Mouse (Mus musculus): ENCODE data around the gene Cds1.

The Cds1 gene

DNA sequence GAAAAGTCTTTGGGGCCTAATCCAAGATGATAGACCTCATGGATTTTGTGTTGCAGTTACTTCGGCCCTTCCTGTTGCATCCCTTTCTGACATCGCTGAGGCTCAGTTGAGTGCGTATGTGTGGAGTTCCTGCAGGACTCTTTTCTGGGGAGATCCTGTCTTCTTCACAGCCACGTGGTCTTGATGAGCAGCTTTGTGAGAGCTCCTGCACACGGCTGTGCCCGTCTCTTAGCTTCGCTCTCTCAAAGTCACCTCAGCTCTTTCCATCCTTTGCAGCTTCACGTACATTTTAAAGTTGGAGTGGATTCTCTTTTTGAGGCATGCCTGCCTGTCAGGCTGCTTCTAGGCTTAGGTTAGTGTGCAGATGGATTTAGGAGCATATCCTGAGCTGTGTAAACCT lies 11.6 kb downstream of the Cds1 start:
- DNase-seq (ENCODE audit: low read depth, low spot score): no peak

DNA sequence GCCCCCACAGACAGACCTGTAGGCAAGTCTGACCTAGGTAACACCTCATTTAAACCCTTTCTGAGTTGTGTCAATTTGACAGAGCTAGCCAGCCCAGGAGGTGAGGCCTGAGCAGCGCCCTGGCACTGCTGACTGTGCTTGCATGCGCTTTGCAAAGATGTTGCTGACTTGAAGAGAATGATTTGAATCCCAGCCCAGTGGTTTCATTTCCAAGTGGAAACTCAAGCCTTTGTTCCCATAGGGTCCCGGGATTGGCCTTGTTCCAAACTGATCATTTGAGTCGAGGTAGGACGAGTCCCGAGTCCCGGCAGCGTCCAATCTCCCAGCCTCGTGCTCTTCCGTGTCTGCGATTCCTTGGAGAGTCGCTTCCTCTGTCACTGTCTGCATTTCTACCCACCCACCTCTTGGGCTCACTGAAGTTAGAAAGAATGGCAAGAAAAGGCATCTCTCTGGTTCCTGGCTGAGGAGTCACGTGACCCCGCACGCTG lies 14.5 kb downstream of the Cds1 start:
- no peak for DNase-seq (ENCODE audit: low read depth, low spot score)

DNA sequence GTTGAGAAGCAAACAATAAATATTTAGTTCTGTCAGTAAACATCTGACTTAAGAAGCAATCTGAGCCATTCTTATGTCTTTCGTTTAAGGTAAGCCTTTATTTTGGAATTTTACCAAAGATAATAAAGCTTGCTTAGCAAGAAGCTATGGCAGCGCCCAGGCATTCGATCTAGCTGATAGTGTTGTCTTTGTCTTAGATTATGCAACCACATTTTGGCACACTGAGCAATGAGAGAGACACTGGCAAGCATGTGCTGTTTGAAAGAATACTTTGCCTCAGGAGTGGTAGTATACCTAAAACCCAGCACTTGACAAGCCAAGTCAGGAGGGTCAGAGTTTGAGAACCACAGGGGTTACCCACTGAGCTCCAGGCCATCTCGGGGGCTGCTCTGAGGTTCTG lies 16.0 kb downstream of the Cds1 start:
- DNase-seq (ENCODE audit: low read depth, low spot score): no peak

- DNase-seq (ENCODE audit: low read depth, low spot score): no peak
Observed at GRCm38 (mm10) chr5:101784328-101784727, 19.4 kb downstream of the Cds1 start.

DNA sequence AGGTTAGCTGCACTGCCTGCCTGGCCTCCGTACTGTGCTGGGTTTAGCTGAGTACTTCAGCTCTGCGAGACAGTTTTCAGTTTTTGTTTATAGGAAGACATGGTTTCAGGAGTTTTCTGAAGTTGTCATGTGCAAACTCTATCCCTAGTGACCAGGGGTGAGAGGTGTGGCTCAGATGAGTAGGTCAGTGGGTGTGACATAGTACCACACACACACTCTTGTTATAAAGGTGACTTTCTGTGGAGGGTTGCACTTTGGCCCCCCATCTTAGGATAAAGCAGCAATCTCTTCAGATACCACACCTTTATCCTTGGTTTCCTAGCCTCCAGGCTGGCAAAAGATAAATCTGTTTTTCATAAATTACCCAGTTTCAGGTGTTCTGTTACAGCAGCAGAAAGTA lies 19.9 kb downstream of the Cds1 start:
- no peak for DNase-seq (ENCODE audit: low read depth, low spot score)

DNA sequence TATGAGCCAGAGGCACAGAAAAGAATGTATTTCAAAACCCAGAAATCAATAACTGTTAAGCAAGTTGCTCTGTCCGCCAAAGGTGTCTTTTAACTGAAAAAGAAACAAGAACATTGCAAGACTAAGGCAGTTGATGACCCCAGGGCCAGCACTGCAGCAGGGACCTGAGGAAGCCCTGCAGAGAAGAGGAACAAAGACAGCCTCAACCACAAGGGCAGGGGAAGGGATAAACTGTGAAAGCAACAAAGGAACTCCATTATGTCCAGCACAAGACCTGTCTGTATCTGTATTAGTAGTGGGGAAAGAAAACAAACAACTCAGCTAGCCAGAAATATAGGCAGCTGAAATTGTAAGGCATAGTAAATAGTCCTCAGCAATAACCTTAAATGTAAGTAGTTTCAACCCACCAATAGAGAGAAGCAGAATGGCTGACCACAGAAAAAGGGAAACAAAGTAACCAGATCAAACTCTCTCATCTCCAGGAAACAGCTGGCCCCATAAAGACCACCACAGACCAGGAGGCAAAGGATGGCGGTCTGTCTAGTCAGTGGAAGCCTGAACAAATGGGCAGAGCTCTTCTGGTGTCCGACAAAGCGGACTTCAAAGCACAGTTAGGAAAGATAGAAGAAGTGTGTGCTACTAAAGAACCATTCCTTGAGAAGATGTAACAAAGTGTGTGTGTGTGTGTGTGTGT lies 21.1 kb downstream of the Cds1 start:
- no peak for DNase-seq (ENCODE audit: low read depth, low spot score)

DNA sequence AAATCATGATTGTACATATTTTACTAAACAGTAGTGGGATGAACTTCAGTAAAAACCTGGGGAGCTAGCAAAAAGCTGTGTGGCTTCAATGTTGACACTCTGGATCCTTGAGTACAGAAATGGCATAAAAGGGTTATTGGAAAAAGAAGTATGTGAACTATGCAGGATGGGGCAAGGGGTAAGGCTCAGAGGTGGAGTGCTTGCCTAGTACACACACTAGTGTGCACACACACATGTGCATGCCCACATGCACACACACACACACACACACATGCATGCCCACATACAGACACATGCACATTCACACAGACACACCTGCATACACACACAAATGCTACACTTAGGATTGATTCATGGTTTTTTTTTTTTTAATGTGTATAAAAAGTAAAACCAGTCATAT lies 24.8 kb downstream of the Cds1 start:
- DNase-seq (ENCODE audit: low read depth, low spot score): no peak

GRCm38 (mm10) chr5:101790560-101790959 lies 25.6 kb downstream of the Cds1 start:
- no peak for DNase-seq (ENCODE audit: low read depth, low spot score)

GRCm38 (mm10) chr5:101792665-101793064 lies 27.7 kb downstream of the Cds1 start:
- no peak for DNase-seq (ENCODE audit: low read depth, low spot score)

GRCm38 (mm10) chr5:101801891-101802290 lies 37.0 kb downstream of the Cds1 start:
- no peak for DNase-seq (ENCODE audit: low read depth, low spot score)

- no peak for DNase-seq (ENCODE audit: low read depth, low spot score)
Observed at GRCm38 (mm10) chr5:101802358-101803022, 37.6 kb downstream of the Cds1 start.

- no peak for DNase-seq (ENCODE audit: low read depth, low spot score)
Observed at GRCm38 (mm10) chr5:101811296-101812169, 46.6 kb downstream of the Cds1 start.

GRCm38 (mm10) chr5:101816822-101817221 lies 51.9 kb downstream of the Cds1 start:
- DNase-seq (ENCODE audit: low read depth, low spot score): no peak

DNA sequence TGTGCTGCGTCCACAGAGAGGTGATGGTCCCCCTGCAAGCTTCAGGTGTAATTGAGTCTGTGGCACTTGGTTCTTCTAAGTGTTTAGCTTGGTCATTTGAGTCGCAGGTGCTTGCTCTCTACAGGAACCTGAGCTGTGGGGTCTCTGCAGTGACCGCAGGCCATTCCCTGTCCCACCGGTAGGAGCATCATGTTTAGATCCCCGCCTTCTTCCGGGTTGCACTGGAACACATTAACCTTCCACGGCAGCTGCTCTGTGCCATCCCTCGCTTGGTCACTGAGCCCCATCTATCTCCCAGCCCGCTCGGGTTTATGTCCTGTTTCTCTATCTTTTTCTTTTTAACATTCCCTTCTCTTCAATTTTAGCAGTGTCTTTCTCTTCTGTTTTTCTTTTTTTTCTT lies 54.3 kb downstream of the Cds1 start:
- DNase-seq (ENCODE audit: low read depth, low spot score): no peak

DNA sequence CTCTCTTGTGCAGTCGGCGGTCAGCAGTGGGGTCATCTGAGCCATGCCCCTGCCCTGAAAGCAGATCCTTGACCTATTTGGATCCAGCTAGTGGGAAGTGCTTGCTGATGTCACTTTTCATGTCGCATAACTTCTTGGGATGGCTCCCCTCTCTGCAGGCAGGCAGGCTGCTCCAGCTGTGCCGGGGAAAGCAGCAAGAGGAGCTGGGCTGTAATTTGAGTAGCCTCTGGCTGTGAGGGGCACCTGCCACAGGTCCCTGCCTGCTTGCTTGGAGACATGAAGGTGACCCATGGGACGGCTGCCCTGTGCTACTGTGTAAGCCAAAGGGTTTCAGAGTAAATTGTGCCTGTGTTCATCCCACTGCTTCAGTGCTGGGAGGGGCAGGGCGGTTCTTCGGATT lies 54.9 kb downstream of the Cds1 start:
- no peak for DNase-seq (ENCODE audit: low read depth, low spot score)

DNA sequence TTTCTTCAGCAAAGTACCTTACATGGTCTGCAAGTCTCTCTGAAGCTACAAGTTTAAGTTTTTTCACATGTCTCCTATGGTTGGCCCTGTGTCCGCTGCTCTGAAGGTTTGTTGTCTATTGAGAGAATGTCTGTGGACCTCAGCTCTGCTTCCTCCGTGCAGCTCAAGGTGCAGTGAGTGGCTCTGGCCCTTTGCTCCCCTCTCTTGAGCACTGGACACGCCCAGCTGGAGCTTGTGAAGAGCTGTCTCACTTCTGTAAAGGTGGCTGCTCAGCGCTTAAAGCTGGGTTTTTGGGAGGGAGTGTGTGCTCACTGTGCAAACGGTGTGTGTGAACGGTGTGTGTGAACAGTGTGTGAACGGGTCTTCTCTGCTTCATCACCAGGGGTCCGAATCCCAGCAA lies 56.1 kb downstream of the Cds1 start:
- no peak for DNase-seq (ENCODE audit: low read depth, low spot score)

GRCm38 (mm10) chr5:101821491-101822310 lies 56.8 kb downstream of the Cds1 start:
- no peak for DNase-seq (ENCODE audit: low read depth, low spot score)

GRCm38 (mm10) chr5:101822311-101822670 lies 57.4 kb downstream of the Cds1 start:
- DNase-seq (ENCODE audit: low read depth, low spot score): no peak

DNA sequence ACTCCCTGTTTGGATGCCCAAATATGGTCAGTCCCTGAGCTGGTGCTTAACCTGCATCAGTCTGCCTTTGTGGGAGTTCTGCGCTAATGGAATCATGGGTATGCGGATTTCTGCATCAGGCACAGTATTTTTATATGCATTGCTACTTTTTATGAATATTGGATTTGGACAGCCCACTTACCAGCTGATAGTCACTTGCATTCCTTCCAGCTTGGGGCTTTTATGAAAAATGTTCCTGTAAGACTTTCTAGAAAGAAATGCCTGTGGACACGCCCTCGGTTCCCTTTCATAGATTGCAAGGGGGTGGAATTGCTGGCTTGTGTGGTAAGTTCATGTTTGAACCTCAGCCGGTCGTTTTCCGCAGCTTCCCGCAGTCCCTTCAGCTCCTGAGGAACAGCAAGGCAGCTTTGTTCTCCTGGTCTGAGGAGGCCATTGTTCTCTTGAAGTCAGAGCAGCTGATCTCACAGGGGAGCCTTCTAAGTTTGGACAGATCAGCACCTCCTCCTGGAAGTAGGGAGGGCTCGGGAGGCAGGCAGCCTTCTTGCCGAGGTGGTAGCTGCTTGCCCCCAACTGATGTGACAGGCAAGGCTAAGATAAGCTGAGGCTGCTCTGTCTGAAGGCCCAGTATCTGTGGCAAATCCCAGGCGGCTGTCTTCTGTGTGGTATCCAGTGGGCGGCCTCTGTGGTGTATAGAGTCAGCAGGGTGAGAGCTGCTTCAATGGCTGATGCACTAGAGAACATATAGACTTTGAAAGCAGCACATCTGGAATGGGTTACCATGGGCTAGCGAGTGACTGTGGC lies 60.4 kb downstream of the Cds1 start:
- no peak for DNase-seq (ENCODE audit: low read depth, low spot score)

DNA sequence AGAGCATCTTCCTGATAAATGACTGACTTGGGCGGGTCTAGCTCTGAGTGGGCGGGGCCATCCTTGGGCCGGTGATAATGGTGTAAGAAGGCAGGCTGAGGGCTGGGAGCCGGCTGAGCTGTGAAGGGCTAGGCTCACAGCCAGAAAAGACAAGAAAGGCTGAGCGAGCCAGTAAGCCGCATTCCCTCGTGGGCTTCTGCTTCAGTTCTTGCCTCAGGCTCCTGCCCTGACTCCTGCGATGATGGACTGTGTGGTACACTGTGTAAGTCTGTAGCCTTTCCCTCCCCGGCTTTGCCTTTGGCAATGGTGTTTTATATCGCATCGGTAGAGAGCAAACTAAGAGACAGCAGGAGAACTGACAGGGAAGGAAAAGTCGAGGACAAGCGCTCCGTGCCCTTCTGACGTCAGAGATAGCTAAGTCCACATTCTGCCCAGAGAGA lies 61.6 kb downstream of the Cds1 start:
- no peak for DNase-seq (ENCODE audit: low read depth, low spot score)

DNA sequence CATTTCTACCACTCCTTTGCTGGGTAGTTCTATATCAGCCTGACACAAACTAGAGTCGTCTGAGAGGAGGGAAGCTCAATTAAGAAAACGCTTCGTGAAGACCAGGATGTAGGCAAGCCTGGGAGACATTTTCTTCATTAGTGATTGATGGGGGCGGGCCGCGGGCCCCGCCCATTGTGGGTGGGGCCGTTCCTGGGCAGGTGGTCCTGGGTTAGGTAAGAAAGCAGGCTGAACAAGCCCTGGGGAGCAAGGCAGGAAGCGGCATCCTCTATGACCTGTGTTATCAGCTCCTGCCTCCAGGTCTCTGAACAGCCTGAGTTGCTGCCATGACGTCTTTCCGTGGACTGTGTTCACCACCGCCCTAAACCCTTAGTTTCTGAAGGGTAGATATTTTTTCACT lies 62.5 kb downstream of the Cds1 start:
- no peak for DNase-seq (ENCODE audit: low read depth, low spot score)

Measured in CD4-positive helper T cell, adult 2 months (primary cell).